Mouse (Mus musculus) adrenal gland (tissue): ENCODE measurements around the gene 4930564D02Rik.

Experiments used
- intact Hi-C: fragments of 180-260 bp; cut with DNase I; formaldehyde crosslinking; loops from one replicate; pipeline ENCODE4 v1.15.1; 2025

4930564D02Rik gene

GRCm38 (mm10) chr3:105105827-105106226, 39.2 kb downstream of the 4930564D02Rik start:
- intact Hi-C loops: no loop called here

- intact Hi-C loops: loop anchor here (10.0 kb wide), 1 partner anchor 531 kb away; no protein-coding TSS in a partner anchor
Observed at GRCm38 (mm10) chr3:105113859-105114258, 47.2 kb downstream of the 4930564D02Rik start.

- intact Hi-C loops: loop anchor here (10.0 kb wide), 1 partner anchor 531 kb away; no protein-coding TSS in a partner anchor
Observed at GRCm38 (mm10) chr3:105114269-105114668, 47.6 kb downstream of the 4930564D02Rik start.

GRCm38 (mm10) chr3:105116596-105116995, 50.0 kb downstream of the 4930564D02Rik start:
- intact Hi-C loops: loop anchor here (10.0 kb wide), 1 partner anchor 528 kb away; no protein-coding TSS in a partner anchor

- intact Hi-C loops: no loop called here
Observed at GRCm38 (mm10) chr3:105123776-105124175, 57.1 kb downstream of the 4930564D02Rik start.

- intact Hi-C loops: no loop called here
Observed at GRCm38 (mm10) chr3:105127881-105128280, 61.2 kb downstream of the 4930564D02Rik start.
